Mouse (Mus musculus) forebrain, embryonic 12.5 days (tissue): Measurements from ENCODE around the gene Fgfr1op. TPM values are rescaled to one million over a fixed set of nuclear protein-coding genes. Genes with fewer than 3 reads are reported as not detected.
A peak's percentile ranks its signal among the peaks of the same experiment; 100 is the strongest.
"Not testable (repeated sequence)": the region's sequence is repeated elsewhere in the genome, so short reads cannot be mapped to it uniquely, and the experiment has no call there.

ENCODE experiments used
- ATAC-seq: fragments of 200-750 bp; cut with Nextera tagmentation; 2 replicates; pipeline ENCODE4 v1.8.0; 2017; ENCODE audit warnings: moderate TSS enrichment; ENCODE audit not compliant: low FRiP score
- H3K27ac ChIP-seq: fragments of 300-500 bp; sonication (generic); 2 replicates; pipeline ENCODE4 v1.5.1; 2016; ENCODE audit warnings: mild to moderate bottlenecking
- H3K27me3 ChIP-seq: fragments of 300-500 bp; sonication (generic); 2 replicates; pipeline ENCODE4 v1.6.1; 2016; ENCODE audit warnings: mild to moderate bottlenecking
- H3K36me3 ChIP-seq: fragments of 300-500 bp; sonication (generic); replicated peaks from 2 replicates; pipeline ENCODE4 v1.6.1; 2016; ENCODE audit warnings: mild to moderate bottlenecking
- H3K4me1 ChIP-seq: fragments of 300-500 bp; sonication (generic); 2 replicates; pipeline ENCODE4 v1.6.1; 2016
- H3K4me2 ChIP-seq: fragments of 300-500 bp; sonication (generic); 2 replicates; pipeline ENCODE4 v1.6.1; 2016; ENCODE audit warnings: mild to moderate bottlenecking, moderate library complexity
- H3K4me3 ChIP-seq: fragments of 300-500 bp; sonication (generic); replicated peaks from 2 replicates; pipeline ENCODE4 v1.5.1; 2016; ENCODE audit warnings: mild to moderate bottlenecking
- H3K9ac ChIP-seq: fragments of 300-500 bp; sonication (generic); 2 replicates; pipeline ENCODE4 v1.6.1; 2016; ENCODE audit warnings: mild to moderate bottlenecking
- H3K9me3 ChIP-seq: fragments of 300-500 bp; sonication (generic); 2 replicates; pipeline ENCODE4 v1.6.1; 2016
- WGBS: fragments of 180-500 bp; shearing (Covaris S2); methylation state at CpG from one replicate; pipeline ENCODE4 v1.1.7; 2016; 5-methylcytosine and 5-hydroxymethylcytosine counted together
- polyA plus RNA-seq: library from polyadenylated mRNA; unstranded; fragments of >200 nt; fragmentation: Nextera tagmentation; extraction: Ambion mirVana; gene quantifications from 2 replicates; pipeline ENCODE4 v1.2.1, GENCODE M21; 2016

Fgfr1op gene
- polyA plus RNA-seq, result 39.6 and 41.6 TPM in 2 replicates

- 2% methylated on average over 21 of the region's 55 CpGs for WGBS
- not testable (repeated sequence) for H3K27me3 ChIP-seq
Observed at GRCm38 (mm10) chr17:8164701-8165607, at the start of gene Fgfr1op. TSS of gene Fgfr1op (plus strand) at chr17:8165501.

GRCm38 (mm10) chr17:8116378-8116777, 48.9 kb upstream of the Fgfr1op start:
- H3K27ac ChIP-seq, H3K27me3 ChIP-seq, H3K9ac ChIP-seq, ATAC-seq, H3K9me3 ChIP-seq, H3K4me2 ChIP-seq, H3K4me3 ChIP-seq, H3K36me3 ChIP-seq, H3K4me1 ChIP-seq: not testable (repeated sequence)
- 86% methylated on average over 7 of the region's 11 CpGs for WGBS

More at GRCm38 (mm10) chr17:8164701-8165607, at the start of gene Fgfr1op:
- H3K4me2 ChIP-seq, result peak within 1 kb of the TSS; percentile 50
- not testable (repeated sequence) for H3K9me3 ChIP-seq, H3K36me3 ChIP-seq, H3K4me1 ChIP-seq
- peak; percentile 97 for ATAC-seq
- peak within 1 kb of the TSS; percentile 57 for H3K9ac ChIP-seq
- peak within 1 kb of the TSS; percentile 53 for H3K4me3 ChIP-seq
- H3K27ac ChIP-seq, result 0 out of 2 replicates have a peak within 1 kb of the TSS, but pooled peaks have one; percentile 56

GRCm38 (mm10) chr17:8116928-8117327, 48.4 kb upstream of the Fgfr1op start:
- H3K4me1 ChIP-seq, H3K4me2 ChIP-seq, H3K36me3 ChIP-seq, H3K27me3 ChIP-seq, ATAC-seq, H3K27ac ChIP-seq, H3K4me3 ChIP-seq, H3K9ac ChIP-seq, H3K9me3 ChIP-seq: not testable (repeated sequence)
- no CpG with 5 or more reads among the region's 6 CpGs for WGBS

- H3K27me3 ChIP-seq, H3K27ac ChIP-seq, H3K36me3 ChIP-seq, H3K9ac ChIP-seq, H3K4me2 ChIP-seq, H3K4me3 ChIP-seq, ATAC-seq, H3K9me3 ChIP-seq, H3K4me1 ChIP-seq: not testable (repeated sequence)
- WGBS, result no CpG with 5 or more reads among the region's 3 CpGs
Observed at GRCm38 (mm10) chr17:8122974-8123373, 42.3 kb upstream of the Fgfr1op start.

GRCm38 (mm10) chr17:8124586-8124985, 40.7 kb upstream of the Fgfr1op start:
- not testable (repeated sequence) for H3K4me1 ChIP-seq, H3K27ac ChIP-seq, H3K9ac ChIP-seq, H3K36me3 ChIP-seq, H3K4me2 ChIP-seq, H3K27me3 ChIP-seq, H3K9me3 ChIP-seq, H3K4me3 ChIP-seq, ATAC-seq
- 92% methylated on average over 3 of the region's 6 CpGs for whole genome bisulfite sequencing

GRCm38 (mm10) chr17:8128326-8128993, 36.8 kb upstream of the Fgfr1op start:
- not testable (repeated sequence) for H3K9ac ChIP-seq, H3K36me3 ChIP-seq, H3K9me3 ChIP-seq, H3K4me3 ChIP-seq, H3K27me3 ChIP-seq, ATAC-seq, H3K4me1 ChIP-seq, H3K4me2 ChIP-seq, H3K27ac ChIP-seq
- WGBS, result 100% methylated on average over 1 of the region's 7 CpGs

GRCm38 (mm10) chr17:8129578-8129977, 35.7 kb upstream of the Fgfr1op start:
- not testable (repeated sequence) for H3K27ac ChIP-seq, H3K4me3 ChIP-seq, H3K27me3 ChIP-seq, H3K36me3 ChIP-seq, ATAC-seq, H3K4me1 ChIP-seq, H3K9ac ChIP-seq, H3K9me3 ChIP-seq, H3K4me2 ChIP-seq
- WGBS, result 86% methylated on average over 9 of the region's 9 CpGs

GRCm38 (mm10) chr17:8130849-8131248, 34.5 kb upstream of the Fgfr1op start:
- H3K36me3 ChIP-seq, H3K27me3 ChIP-seq, H3K9me3 ChIP-seq, H3K4me3 ChIP-seq, H3K27ac ChIP-seq, ATAC-seq, H3K4me2 ChIP-seq, H3K9ac ChIP-seq, H3K4me1 ChIP-seq: not testable (repeated sequence)
- WGBS, result no CpG with 5 or more reads among the region's 6 CpGs

GRCm38 (mm10) chr17:8138116-8138515, 27.2 kb upstream of the Fgfr1op start:
- not testable (repeated sequence) for H3K9me3 ChIP-seq, H3K4me2 ChIP-seq, ATAC-seq, H3K9ac ChIP-seq, H3K4me1 ChIP-seq, H3K36me3 ChIP-seq, H3K4me3 ChIP-seq, H3K27ac ChIP-seq, H3K27me3 ChIP-seq
- 97% methylated on average over 5 of the region's 5 CpGs for WGBS

GRCm38 (mm10) chr17:8140210-8140609, 25.1 kb upstream of the Fgfr1op start:
- H3K4me1 ChIP-seq, H3K4me2 ChIP-seq, H3K36me3 ChIP-seq, H3K9ac ChIP-seq, H3K4me3 ChIP-seq, H3K27me3 ChIP-seq, H3K9me3 ChIP-seq, ATAC-seq, H3K27ac ChIP-seq: not testable (repeated sequence)
- 33% methylated on average over 3 of the region's 3 CpGs for WGBS

- 55% methylated on average over 10 of the region's 14 CpGs for WGBS
- not testable (repeated sequence) for H3K9ac ChIP-seq, H3K4me1 ChIP-seq, H3K27me3 ChIP-seq, H3K27ac ChIP-seq, H3K4me3 ChIP-seq, H3K36me3 ChIP-seq, H3K9me3 ChIP-seq, H3K4me2 ChIP-seq, ATAC-seq
Observed at GRCm38 (mm10) chr17:8143802-8144673, 21.3 kb upstream of the Fgfr1op start.

- H3K9me3 ChIP-seq, H3K27ac ChIP-seq, H3K36me3 ChIP-seq, H3K27me3 ChIP-seq, H3K4me1 ChIP-seq: not testable (repeated sequence)
- peak overlapping the region; percentile 52 for H3K4me2 ChIP-seq
- WGBS, result 23% methylated on average over 5 of the region's 5 CpGs
- H3K4me3 ChIP-seq, result peak overlapping the region; percentile 50
- H3K9ac ChIP-seq, result peak overlapping the region; percentile 60
- peak; percentile 5; the same call in 1 of the 2 replicates for ATAC-seq
Observed at GRCm38 (mm10) chr17:8146931-8147330, 18.4 kb upstream of the Fgfr1op start.
